Mouse (Mus musculus) left cerebral cortex, postnatal 25 days (tissue): ENCODE data around the gene Cyp27b1. TPM values are rescaled to one million over a fixed set of nuclear protein-coding genes. Genes with fewer than 3 reads are reported as not detected.
"Not testable (repeated sequence)": the region's sequence is repeated elsewhere in the genome, so short reads cannot be mapped to it uniquely, and the experiment has no call there.

ENCODE experiments used
- DNase-seq, 2 experiments: peaks; one replicate each; pipeline ENCODE4 v3.0.0; 2022; ENCODE audit warnings: low spot score in 2 of 2, mixed read lengths in 1 of 2
- intact Hi-C: fragments of 180-260 bp; cut with DNase I; formaldehyde crosslinking; loops from one replicate; pipeline ENCODE4 v1.15.1; 2025
- total RNA-seq, 2 experiments: library from RNA; stranded (reverse); gene quantifications; 2 replicates each; pipeline ENCODE4 v1.2.3; 2021

Cyp27b1 gene
- total RNA-seq, 2 experiments from 2014 or later = 0.57 to 1.1 TPM

DNA sequence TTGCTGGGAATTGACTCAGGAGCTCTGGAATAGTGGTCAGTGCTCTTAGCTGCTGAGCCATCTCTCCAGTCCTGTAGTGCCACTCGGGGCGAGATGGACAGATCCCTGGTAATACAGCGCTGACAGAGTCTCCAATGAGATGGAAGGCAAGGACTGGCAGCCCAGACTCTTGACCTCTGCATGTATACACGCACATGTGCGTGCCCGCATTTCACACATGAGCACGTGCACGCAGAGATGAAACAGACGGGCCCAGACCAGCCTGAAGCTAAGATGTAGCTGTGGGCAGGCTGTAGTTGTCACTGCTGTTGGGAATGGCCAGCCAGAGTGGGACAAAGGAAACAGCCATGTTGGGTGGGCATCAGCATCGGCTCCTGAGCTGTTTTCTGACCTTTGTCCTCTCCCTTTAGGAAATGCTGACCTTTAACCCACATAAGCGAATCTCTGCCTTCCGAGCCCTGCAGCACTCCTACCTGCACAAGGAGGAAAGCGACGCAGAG, 18.5 kb downstream of the Cyp27b1 start:
- intact Hi-C loops = no loop called here
- no peak for DNase-seq

DNA sequence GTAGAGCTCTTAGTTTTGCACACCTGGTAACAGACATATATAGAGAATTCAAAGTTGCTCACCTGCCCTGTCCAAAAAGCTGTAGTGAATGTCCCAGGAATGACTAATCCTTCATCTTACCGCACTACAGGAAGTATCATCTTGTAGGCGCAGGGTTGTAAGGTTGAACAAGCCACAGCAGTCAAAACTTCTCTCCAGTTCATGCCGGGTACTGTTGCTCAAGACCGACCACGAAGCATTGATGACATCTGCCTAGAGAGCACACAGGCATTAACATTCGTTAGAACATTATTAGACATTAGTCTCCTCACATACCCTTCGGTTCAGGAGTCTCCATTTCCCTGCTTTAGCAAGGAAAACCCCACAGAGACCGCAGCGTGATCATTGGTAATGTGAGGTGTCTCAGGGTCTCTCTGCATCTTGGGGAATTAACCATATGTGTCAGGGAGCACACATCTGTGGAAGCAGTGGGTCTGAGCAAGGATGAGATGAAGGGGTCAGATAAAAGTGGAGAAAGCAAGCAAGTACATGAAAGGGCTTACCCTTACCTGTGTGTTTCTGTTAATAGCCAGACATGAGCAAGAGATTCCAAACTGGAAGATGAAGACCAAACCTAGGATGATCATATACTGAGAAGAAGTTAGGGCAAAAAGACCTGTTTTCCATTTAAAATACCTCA, 20.4 kb downstream of the Cyp27b1 start:
- intact Hi-C loops = no loop called here
- no peak for DNase-seq

DNA sequence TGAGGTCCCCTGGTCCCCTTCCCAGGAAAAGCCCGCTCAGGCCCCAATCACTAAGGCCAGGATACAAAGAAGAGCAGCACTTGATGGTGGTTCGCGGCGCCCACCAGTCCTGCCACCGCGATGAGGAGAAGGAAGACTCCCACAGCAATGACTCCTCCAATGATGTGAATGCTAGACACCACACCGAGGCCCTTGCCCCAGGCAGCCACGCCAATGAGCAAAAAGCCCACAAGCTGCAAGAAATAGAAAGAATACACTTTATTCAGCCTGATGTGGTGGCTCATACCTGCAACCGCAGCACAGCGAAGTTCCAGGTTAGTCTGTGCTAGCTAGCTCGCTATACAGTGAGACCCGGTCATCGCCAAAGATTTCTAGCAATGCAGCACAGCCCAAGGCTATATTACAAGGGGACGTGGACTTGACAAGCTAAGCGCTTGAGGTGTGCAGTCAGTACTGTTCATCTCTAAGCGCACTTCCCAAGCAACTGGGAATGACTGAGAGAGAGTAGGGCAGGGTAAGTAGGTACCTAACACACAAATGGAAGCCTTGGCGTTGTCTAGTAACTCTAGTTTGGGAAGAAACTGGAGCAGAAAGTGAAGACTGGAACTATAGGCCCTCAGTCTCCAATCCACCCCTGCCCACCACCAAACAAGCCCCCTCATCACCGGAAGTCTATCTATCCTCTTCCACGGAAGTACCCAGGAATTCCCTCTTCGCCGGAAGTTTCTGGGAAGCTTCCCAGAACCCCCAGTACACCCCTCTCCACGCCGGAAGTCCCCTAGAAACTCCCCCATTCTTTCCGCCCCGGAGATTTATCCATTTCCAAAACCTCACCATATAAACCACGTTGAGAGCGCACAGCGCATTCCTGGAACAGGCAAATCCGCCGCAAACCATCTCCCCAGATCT, 21.5 kb downstream of the Cyp27b1 start:
- DNase-seq = no peak
- intact Hi-C loops = no loop called here

DNA sequence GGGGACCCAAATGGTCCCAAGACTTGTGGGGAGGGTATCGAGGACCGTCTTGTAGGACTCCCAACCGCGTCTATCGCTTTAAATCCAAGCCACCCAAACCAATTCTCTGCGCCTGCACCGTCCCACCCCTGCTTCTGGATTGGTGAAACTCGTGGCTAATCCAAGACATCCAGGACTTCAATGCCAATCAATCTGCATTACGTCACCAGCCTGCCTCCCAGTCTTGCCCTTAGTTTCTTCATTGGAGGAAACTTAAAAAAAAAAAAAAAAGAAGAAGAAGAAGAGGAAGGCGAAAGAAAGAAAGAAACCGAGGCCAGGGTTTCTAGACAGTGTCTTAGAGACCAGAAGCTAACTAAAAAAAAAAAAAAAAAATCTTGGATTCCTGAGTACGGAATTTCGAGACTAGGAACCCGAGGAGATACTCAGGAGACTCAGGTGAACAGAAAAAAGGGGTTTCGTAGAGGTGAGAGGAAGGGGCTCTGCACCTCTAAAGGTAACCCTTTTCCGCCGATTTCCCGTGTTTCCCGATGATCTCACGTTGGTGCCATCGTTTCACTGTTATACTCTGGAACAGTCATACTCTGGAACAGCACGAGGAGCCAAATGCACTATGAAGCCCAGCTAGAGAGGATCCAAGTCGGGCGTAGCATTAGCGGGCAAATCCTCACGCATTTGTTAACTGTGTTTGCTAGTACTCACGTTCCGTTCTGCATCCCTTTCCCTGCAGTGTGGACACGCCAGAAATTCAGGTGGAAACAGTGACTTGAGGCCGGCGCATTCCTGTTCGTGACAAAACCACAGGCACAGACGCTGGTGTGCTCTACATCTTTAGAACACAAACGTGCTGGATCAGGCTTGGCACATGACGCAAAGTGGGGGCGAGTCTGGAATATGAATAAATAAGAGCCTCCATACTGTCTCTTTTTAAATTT, 22.4 kb downstream of the Cyp27b1 start, which contains the start of gene Tspan31:
Tspan31 (minus strand) TSS at position 75 of the 932 bp plus-strand sequence.
- peak; percentile 92 to 99 for DNase-seq
- intact Hi-C loops = no loop called here

DNA sequence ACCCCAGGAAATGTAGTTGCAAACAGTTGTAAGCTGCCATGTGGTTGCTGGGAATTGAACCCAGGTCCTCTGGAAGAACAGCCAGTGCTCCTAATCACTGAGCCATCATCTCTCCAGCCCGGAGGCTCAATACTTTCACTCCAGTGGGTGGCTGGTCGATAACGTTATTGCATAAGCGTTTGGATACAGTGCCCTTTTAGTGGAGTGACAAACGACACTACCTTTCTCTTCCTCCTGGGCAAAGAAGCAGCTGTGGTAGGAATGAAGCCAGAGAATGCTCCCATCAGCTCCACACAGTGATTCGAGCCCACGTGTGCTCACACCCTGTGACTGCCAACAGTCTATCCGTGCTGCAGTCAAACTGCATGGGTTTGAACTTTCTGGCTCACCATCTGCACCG, 23.2 kb downstream of the Cyp27b1 start:
- no peak for DNase-seq
- intact Hi-C loops = no loop called here

DNA sequence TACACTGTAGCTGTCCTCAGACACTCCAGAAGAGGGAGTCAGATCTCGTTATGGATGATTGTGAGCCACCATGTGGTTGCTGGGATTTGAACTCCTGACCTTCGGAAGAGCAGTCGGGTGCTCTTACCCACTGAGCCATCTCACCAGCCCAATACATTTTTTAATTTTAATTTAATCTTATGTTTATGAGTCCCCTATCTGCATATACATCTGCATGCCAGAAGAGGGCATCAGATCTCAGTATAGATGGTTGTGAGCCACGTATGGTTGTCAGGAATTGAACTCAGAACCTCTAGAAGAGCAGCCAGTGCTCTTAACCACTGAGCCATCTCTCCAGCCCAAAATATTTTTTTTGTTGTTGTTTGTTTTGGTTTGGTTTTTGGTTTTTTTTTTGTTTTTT, 24.2 kb downstream of the Cyp27b1 start:
- DNase-seq, intact Hi-C loops: not testable (repeated sequence)

DNA sequence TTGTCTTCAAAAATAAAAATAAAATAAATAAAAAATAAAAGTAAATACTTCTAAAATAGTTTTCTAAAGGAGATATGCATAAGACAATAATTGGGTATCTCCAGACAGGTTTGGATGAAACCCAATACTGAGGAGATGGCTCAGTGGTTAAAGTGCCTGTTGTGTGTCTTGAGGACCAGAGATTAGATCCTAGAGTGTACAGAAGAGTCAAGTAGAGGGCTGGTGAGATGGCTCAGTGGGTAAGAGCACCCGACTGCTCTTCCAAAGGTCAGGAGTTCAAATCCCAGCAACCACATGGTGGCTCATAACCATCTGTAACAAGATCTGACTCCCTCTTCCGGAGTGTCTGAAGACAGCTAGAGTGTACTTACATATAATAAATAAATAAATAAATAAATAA, 24.9 kb downstream of the Cyp27b1 start:
- DNase-seq, intact Hi-C loops: not testable (repeated sequence)

DNA sequence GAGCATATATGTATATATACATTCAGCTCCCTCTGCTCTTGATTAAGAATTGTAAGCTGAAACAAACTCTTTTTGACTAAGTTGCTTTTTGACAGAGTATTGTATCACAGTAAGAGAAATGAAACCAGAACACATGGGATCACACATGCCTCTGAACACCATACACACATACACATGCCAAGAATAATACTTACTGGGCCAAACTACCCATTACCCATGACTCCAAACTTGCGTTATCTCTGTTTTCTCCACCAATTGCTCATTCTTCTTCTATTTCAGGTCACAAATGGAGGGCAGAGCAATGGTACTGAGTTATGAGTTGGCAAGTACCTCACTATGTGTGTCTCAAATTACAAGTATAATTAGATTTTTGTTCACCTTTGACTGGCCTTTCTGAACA, 25.9 kb downstream of the Cyp27b1 start:
- intact Hi-C loops = no loop called here

DNA sequence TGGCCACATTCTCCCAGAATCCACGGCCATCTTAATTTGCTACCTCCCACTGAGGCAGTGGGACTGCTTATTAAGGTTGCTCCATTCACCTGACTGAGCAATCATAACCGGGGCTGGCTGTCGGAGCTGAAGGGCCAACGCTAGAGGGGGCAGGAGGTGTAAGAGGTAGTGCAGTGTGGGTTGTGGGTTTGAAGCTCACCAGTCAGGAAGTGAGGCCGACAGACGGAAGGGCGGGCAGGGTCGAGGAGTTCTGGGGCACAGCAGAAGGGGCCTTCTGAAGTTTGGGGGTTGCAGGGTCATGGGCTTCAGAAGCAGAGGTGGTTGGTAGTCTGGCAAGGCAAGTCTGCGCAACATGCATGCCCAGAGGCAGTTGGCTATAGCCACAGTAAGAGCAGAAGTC, 27.0 kb downstream of the Cyp27b1 start, which contains the start of gene Agap2:
Agap2 (plus strand) TSS at position 205 of the 400 bp plus-strand sequence.
- DNase-seq = no peak
- intact Hi-C loops = loop anchor here (5.0 kb wide), 1 partner anchor 92 kb away; the partner anchor contains the start of gene B4galnt1

More for the DNA sequence above, 25.9 kb downstream of the Cyp27b1 start:
- DNase-seq = no peak

DNA sequence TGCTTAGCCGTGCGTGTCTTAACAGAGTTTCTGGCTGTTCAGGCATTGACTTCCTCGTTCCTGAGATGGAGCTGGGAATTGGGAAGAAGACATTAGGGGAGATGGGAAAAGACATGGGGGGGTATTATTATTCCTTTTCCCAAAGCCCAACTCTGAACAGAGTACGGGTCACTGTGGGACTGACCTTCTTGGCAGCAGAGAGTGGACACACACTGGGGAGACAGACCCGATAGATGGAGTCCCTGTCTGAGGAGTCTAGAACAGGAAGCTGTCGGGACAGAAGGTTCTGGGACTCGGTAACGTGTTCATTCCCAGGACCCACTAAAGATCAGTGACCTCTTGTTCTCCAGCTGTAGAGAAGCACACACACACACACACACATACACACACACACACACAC, 27.6 kb downstream of the Cyp27b1 start:
- intact Hi-C loops = loop anchor here (5.0 kb wide), 1 partner anchor 92 kb away; the partner anchor contains the start of gene B4galnt1
- no peak for DNase-seq

DNA sequence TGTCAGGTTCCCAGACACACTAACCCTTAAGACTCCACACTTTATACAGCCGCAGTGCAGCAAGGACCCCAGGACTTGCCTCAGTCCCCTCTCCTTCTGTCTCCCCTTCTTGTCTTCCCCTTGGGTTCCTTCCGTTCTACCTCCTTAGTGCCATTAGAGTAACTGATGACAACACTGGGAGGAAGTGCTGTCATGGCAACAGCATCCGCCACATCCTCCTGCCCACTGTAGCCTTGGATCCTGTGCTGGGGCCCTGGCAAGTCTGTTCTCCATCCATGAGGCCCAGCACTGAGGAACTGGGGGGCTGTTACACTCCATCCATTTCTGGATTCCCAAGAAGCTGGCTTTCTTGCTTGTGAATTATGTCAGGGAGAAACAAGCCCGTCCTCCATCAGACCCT, 28.0 kb downstream of the Cyp27b1 start:
- intact Hi-C loops = loop anchor here (5.0 kb wide), 1 partner anchor 91 kb away; the partner anchor contains the start of gene B4galnt1
- peak in 1 of 2 experiments; percentile 68 for DNase-seq

DNA sequence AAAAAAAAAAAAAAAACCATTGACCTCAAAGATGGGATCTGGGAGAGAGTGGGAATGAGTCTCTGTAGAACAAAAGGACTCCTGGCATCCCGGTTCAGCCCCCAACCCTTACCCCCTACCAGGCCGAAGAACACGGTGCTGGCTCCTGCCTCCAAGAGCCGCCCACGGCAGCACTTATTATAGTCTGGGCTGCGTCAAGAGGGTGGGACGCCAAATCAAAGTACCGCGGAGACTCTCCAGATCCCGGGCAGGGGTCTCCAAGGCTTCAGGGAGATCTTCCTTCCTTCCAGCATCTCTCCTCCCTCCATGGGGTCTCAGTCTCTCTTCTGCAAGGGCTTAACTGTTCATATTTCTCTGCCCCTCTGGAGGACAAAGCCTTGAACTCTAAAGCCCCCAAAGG, 29.5 kb downstream of the Cyp27b1 start:
- intact Hi-C loops = loop anchor here (5.0 kb wide), 1 partner anchor 90 kb away; the partner anchor contains the start of gene B4galnt1
- peak in 1 of 2 experiments; percentile 74 for DNase-seq

DNA sequence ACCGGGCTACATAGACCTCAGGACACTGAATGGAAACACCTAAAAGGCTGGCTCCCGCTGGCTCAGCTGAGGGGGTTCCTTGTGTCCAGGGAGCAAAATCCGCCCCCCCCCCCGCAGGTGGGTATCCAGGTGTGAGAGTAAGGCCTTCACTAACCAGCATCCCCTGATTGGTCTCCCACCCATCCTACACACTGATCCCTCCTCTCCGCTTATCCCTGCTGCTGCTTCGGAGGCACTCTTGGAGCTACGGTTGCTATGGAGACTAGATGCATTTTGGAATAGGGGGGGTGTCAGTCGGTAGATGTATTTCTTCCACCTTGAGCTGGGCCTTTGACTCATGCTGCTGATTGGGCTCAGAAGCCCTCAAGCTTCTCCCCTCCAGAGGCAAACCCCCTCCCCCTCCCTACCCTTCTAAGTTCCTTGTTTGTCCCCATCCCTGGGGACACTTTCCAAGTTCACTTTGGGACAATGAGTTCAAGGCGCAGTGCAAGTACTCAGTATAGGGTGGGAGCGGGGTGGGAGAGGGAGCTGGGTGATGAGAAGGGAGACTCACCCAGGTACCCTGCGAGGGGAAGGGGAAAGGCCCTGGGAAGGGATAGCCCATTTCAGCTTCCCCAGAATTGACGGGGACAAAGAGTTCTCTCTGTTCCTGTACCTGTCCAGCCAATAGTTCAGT, 30.1 kb downstream of the Cyp27b1 start:
- intact Hi-C loops = loop anchor here (5.0 kb wide), 1 partner anchor 89 kb away; the partner anchor contains the start of gene B4galnt1
- DNase-seq = peak in 1 of 2 experiments; percentile 93

DNA sequence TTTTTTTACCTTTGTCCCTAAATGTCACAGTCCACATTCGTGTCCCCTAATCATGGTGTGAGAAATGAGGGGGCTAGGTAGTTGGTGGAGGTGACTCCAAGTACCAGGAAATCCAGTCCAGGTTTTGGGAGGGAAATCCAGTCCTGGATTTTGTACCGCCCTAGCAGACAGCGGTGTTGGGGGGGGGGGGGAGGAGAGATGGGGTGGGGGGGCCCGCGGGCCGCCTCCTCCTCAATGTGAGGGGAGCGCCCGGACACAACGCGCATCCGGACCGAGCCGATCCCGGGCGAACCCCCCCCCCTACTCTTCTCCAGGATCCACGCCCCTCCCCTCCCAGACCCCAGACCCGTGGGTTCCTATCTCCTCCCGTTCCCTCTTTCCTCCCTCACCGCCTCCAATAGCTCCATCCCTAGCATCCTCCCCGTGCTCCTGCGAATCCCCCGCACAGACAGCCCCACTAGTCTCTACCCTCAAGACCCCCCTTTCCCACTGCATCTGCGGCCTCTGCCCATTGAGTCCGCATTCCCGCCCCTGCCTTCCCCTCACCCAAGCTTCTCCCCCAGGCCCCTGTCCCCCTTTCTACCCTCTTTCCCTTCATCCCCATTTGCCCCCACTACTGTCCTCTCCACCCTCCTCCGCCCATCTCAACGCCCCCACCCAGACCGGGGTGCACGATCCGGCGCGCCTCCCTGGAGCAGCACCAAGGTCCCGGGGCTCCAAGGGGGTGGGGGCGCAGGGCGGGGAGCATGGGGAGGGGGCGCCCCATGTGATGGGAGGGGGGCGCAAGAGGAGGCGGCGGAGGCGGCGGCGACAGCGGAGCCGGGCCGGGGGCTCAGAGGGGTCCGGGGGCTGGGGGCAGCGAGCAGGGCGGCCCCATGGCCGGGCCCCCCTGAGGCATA, 30.9 kb downstream of the Cyp27b1 start:
- intact Hi-C loops = loop anchor here (5.0 kb wide), 1 partner anchor 88 kb away; the partner anchor contains the start of gene B4galnt1
- DNase-seq = peak in 1 of 2 experiments; percentile 80

DNA sequence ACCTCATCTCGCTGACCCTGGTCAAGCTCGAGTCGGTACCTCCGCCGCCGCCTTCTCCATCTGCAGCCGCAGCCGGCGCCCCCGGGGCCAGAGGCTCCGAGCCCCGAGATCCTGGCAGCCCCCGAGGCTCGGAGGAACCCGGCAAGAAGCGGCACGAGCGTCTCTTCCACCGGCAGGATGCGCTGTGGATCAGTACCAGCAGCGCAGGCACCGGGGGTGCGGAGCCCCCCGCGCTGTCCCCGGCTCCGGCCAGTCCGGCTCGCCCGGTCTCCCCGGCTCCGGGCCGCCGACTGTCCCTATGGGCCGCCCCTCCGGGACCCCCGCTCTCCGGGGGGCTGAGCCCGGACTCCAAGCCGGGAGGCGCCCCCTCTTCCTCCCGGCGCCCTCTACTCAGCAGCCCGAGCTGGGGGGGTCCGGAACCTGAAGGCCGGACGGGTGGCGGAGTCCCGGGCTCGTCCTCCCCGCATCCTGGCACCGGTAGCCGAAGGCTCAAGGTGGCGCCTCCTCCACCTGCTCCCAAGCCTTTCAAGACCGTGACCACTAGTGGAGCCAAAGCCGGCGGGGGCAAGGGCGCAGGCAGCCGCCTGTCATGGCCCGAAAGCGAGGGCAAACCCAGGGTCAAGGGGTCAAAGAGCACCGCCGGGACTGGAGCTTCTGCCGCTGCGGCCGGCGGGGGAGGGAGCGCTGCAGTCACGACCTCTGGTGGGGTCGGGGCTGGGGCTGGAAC, 31.8 kb downstream of the Cyp27b1 start:
- intact Hi-C loops = loop anchor here (1.0 to 5.0 kb wide), 2 partner anchors 11 to 87 kb away; partner anchors contain the start of gene B4galnt1
- DNase-seq = no peak
